Mouse (Mus musculus) C2C12 (cell line): ENCODE data around the gene Slc4a4.

ENCODE experiments used
- CTCF ChIP-seq: IDR thresholded peaks from one replicate; pipeline ENCODE4 v1.5.1; 2011; ENCODE audit not compliant: control insufficient read depth, insufficient read depth, insufficient read length
- FOSL1 ChIP-seq: IDR thresholded peaks from one replicate; pipeline ENCODE4 v1.8.0; 2011; ENCODE audit warnings: mild to moderate bottlenecking, low read length; ENCODE audit not compliant: poor library complexity, insufficient read depth, severe bottlenecking
- MAX ChIP-seq: IDR thresholded peaks from one replicate; pipeline ENCODE4 v1.6.1; 2011; ENCODE audit warnings: mild to moderate bottlenecking, control low read depth
- MYOD1 ChIP-seq: IDR thresholded peaks from one replicate; pipeline ENCODE4 v1.6.1; 2011; ENCODE audit warnings: low read depth; ENCODE audit not compliant: control insufficient read depth, insufficient read length
- MYOG ChIP-seq: IDR thresholded peaks from one replicate; pipeline ENCODE4 v1.6.1; 2011; ENCODE audit not compliant: control insufficient read depth, insufficient read length; ENCODE audit errors: extremely low read depth
- USF1 ChIP-seq: IDR thresholded peaks from one replicate; pipeline ENCODE4 v1.6.1; 2011; ENCODE audit warnings: low read depth, mild to moderate bottlenecking, control low read depth, moderate library complexity

GRCm38 (mm10) chr5:89218222-89218621, 331.6 kb downstream of the Slc4a4 start:
- TF ChIP-seq CTCF (no peak), USF1 (no peak), FOSL1 (no peak), MAX (no peak), MYOG (no peak), MYOD1 (no peak)
